In genomic region chr12:118011921-118012320, GRCm38 (mm10) we compare ENCODE assay signal across 28 mouse cellular contexts.
"Had no signal": no experiment of that assay in that cellular context is flagged by ENCODE, and none has a peak within 500 bp of the region (broad histone marks: within the 10 kb centered on the region; RNA-seq: fewer than 3 reads in every experiment).

No protein-coding gene starts in this region.

- H3K9ac ChIP-seq: embryonic facial prominence, embryonic 12.5 days; embryonic facial prominence, embryonic 13.5 days; embryonic facial prominence, embryonic 15.5 days; forebrain, embryonic 13.5 days; forebrain, embryonic 15.5 days; forebrain, postnatal 0 days had no signal

- DNase-seq: cerebellum, adult 2 months; cerebellum, adult 8-10 months; cerebellum, adult 9-10 months; cerebellum, adult 9-11 months; cerebellum, postnatal 10 days; cerebellum, postnatal 14 days; cerebellum, postnatal 25 days; cerebellum, postnatal 36 days; embryo, embryonic 11 days; forebrain, postnatal 0 days; gastrocnemius, adult 2 months; gastrocnemius, postnatal 10 days; gastrocnemius, postnatal 14 days; gastrocnemius, postnatal 25 days; gastrocnemius, postnatal 36 days; heart, adult 18-20 months; heart, adult 2 months had no signal

- H3K9me3 ChIP-seq: embryonic facial prominence, embryonic 10.5 days; embryonic facial prominence, embryonic 12.5 days; embryonic facial prominence, embryonic 13.5 days; embryonic facial prominence, embryonic 15.5 days; forebrain, embryonic 10.5 days; forebrain, embryonic 13.5 days; forebrain, embryonic 15.5 days; heart, embryonic 10.5 days had no signal

- H3K27ac ChIP-seq: embryonic facial prominence, embryonic 10.5 days; embryonic facial prominence, embryonic 12.5 days; embryonic facial prominence, embryonic 13.5 days; embryonic facial prominence, embryonic 15.5 days; forebrain, embryonic 10.5 days; forebrain, embryonic 13.5 days; forebrain, embryonic 15.5 days; gastrocnemius, adult 2 months; heart, adult 2 months; heart, embryonic 10.5 days had no signal

- ATAC-seq: forebrain, embryonic 13.5 days; forebrain, embryonic 14.5 days; forebrain, embryonic 15.5 days; forebrain, embryonic 16.5 days; forebrain, postnatal 0 days had no signal

- H3K27me3 ChIP-seq: embryonic facial prominence, embryonic 12.5 days; embryonic facial prominence, embryonic 13.5 days; embryonic facial prominence, embryonic 15.5 days; forebrain, embryonic 13.5 days; forebrain, embryonic 15.5 days had no signal

- H3K4me2 ChIP-seq: embryonic facial prominence, embryonic 12.5 days; embryonic facial prominence, embryonic 13.5 days; embryonic facial prominence, embryonic 15.5 days; forebrain, embryonic 13.5 days; forebrain, embryonic 15.5 days had no signal

- H3K4me1 ChIP-seq: embryonic facial prominence, embryonic 10.5 days; embryonic facial prominence, embryonic 12.5 days; embryonic facial prominence, embryonic 13.5 days; embryonic facial prominence, embryonic 15.5 days; forebrain, embryonic 10.5 days; forebrain, embryonic 13.5 days; forebrain, embryonic 15.5 days; heart, embryonic 10.5 days had no signal

- H3K4me3 ChIP-seq: embryonic facial prominence, embryonic 10.5 days; embryonic facial prominence, embryonic 12.5 days; embryonic facial prominence, embryonic 13.5 days; embryonic facial prominence, embryonic 15.5 days; erythroblast, embryonic 14.5 days; forebrain, embryonic 10.5 days; forebrain, embryonic 13.5 days; forebrain, embryonic 15.5 days; gastrocnemius, adult 2 months; heart, adult 2 months; heart, embryonic 10.5 days had no signal

- H3K36me3 ChIP-seq: embryonic facial prominence, embryonic 10.5 days; embryonic facial prominence, embryonic 12.5 days; embryonic facial prominence, embryonic 13.5 days; embryonic facial prominence, embryonic 15.5 days; forebrain, embryonic 10.5 days; forebrain, embryonic 15.5 days; heart, embryonic 10.5 days had no signal
